Mouse (Mus musculus): ENCODE results near the gene Izumo4. TPM values are rescaled to one million over a fixed set of nuclear protein-coding genes. Genes with fewer than 3 reads are reported as not detected.

The Izumo4 gene
- polyA plus RNA-seq, 2 experiments, result 15.9 to 66.1 TPM

DNA sequence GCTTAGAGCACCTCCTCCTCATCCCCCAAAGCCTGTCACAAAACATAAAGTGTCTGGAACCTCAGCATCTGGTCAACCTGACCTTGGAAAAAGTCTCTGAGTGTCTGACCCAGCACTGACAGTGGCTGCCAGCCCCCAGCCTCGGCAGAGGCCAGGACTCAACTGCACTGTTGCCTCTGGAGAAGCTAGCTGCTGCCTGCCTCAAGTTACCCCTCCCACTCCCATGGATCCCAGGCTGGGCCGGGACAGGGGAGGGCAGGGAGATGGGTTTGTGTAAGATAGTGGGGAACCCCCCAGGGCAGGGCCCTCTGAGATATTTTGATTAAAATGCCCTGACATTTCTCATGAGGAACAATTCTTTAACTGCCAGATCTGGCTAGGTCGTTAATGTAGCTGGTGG is 3.0 kb downstream of the Izumo4 start:
- Histone ChIP-seq H3K36me3 (ENCODE audit: control insufficient read depth, insufficient read depth, low read length) (peaks cover 45% of the 10 kb centered on the region), H3K9ac (ENCODE audit: low read depth, low read length, severe bottlenecking) (no peak overlapping the region), H3K4me3 (replicated peaks; ENCODE audit: low read length) (no peak overlapping the region), H3K9me3 (ENCODE audit: control insufficient read depth, low read length) (no peaks in the 10 kb centered on the region), H3K4me1 (ENCODE audit: control insufficient read depth, insufficient read depth, low read length) (peaks cover 21% of the 10 kb centered on the region), H3K4me2 (replicated peaks; ENCODE audit: low read depth, low read length, severe bottlenecking) (no peak overlapping the region), H3K27ac (replicated peaks; ENCODE audit: low read depth, low read length) (no peak overlapping the region), H3K27me3 (ENCODE audit: control insufficient read depth, insufficient read depth, low read length) (no peaks in the 10 kb centered on the region)
- no peak for ATAC-seq (ENCODE audit: low FRiP score, low read depth)
- DNase-seq (ENCODE audit: low spot score), result no peak
- no peak for TF ChIP-seq POLR2A (IDR thresholded peaks at IDR 0.05; ENCODE audit: borderline replicate concordance, extremely low read depth, insufficient read depth, insufficient read length)
- 48% methylated on average over 3 of the region's 3 CpGs for WGBS

DNA sequence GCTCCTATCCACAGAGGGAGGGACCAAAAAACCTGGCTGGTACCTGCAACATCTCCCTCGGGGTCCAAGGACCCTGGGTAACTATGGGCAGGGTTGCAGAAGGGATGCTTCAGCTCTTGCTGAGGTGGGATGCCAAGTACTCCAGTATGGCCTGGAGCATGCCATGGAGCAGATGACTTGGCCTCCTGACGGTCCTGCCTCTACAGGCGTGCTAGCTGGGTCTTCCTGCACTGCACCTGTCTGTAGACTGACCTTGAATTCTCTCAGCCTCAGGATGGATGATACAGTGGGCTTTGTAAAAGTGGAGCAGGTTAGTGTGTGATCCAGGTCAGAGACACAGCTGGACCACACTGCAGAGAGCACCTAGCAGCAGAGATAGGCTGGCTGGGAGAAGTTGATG is 3.5 kb downstream of the Izumo4 start:
- ATAC-seq (ENCODE audit: low FRiP score, low read depth) (no peak), DNase-seq (ENCODE audit: low spot score) (no peak)
- Histone ChIP-seq H3K9me3 (ENCODE audit: control insufficient read depth, low read length) (no peaks in the 10 kb centered on the region), H3K9ac (ENCODE audit: low read depth, low read length, severe bottlenecking) (no peak overlapping the region), H3K27ac (replicated peaks; ENCODE audit: low read depth, low read length) (no peak overlapping the region), H3K27me3 (ENCODE audit: control insufficient read depth, insufficient read depth, low read length) (no peaks in the 10 kb centered on the region), H3K36me3 (ENCODE audit: control insufficient read depth, insufficient read depth, low read length) (peaks cover 50% of the 10 kb centered on the region), H3K4me1 (ENCODE audit: control insufficient read depth, insufficient read depth, low read length) (peaks cover 19% of the 10 kb centered on the region), H3K4me2 (replicated peaks; ENCODE audit: low read depth, low read length, severe bottlenecking) (no peak overlapping the region), H3K4me3 (replicated peaks; ENCODE audit: low read length) (no peak overlapping the region)
- 60% methylated on average over 3 of the region's 3 CpGs for WGBS
- no peak for TF ChIP-seq POLR2A (IDR thresholded peaks at IDR 0.05; ENCODE audit: borderline replicate concordance, extremely low read depth, insufficient read depth, insufficient read length)

DNA sequence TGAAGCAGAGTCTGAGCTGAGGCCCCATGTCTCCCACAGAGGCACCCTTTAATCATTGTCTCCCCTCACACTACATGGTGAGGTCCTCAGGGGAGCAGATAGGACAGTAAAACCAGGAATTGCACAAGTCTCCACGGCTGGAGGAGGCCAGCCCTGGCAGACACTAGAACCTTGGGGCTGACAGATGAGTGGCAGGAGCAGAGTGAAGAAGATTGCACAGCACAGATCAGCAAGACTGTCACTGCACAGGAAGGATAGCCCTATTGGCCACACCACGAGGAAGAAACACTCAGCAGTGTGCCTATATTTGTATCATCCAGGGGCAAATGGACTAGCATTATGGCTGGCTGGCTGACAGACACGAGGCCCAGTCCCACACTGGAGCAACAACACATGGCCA is 8.8 kb downstream of the Izumo4 start:
- Histone ChIP-seq H3K9me3 (ENCODE audit: control insufficient read depth, low read length) (no peaks in the 10 kb centered on the region), H3K4me2 (replicated peaks; ENCODE audit: low read depth, low read length, severe bottlenecking) (no peak overlapping the region), H3K36me3 (ENCODE audit: control insufficient read depth, insufficient read depth, low read length) (peaks cover 98% of the 10 kb centered on the region), H3K27me3 (ENCODE audit: control insufficient read depth, insufficient read depth, low read length) (no peaks in the 10 kb centered on the region), H3K27ac (replicated peaks; ENCODE audit: low read depth, low read length) (no peak overlapping the region), H3K4me1 (ENCODE audit: control insufficient read depth, insufficient read depth, low read length) (no peaks in the 10 kb centered on the region), H3K9ac (ENCODE audit: low read depth, low read length, severe bottlenecking) (no peak overlapping the region), H3K4me3 (replicated peaks; ENCODE audit: low read length) (no peak overlapping the region)
- 84% methylated on average over 3 of the region's 3 CpGs for WGBS
- TF ChIP-seq POLR2A (IDR thresholded peaks at IDR 0.05; ENCODE audit: borderline replicate concordance, extremely low read depth, insufficient read depth, insufficient read length), result no peak
- ATAC-seq (ENCODE audit: low FRiP score, low read depth) (no peak), DNase-seq (ENCODE audit: low spot score) (no peak)

DNA sequence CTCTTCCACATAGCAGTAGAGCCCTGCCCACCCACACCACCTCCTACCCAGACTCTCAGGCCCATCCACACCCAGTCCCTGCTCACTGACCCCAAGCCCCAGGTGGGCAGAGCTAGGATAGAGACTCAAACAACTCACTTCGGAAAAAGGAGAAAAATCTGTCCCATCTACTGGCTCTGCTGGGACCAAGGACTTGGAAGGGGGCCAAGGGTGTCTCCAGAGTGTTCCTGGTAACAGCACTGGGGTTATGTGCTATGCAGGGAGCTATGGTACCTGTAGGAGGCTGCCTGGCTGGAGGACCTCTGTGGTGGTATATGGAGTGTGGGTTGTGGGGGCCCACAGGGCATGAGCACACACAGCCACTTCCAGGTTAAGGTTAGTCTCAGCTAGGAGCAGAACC is 15.3 kb downstream of the Izumo4 start:
- 81% methylated on average over 1 of the region's 1 CpGs for WGBS
- H3K36me3 ChIP-seq (ENCODE audit: control insufficient read depth, insufficient read depth, low read length), result peaks cover 99% of the 10 kb centered on the region

DNA sequence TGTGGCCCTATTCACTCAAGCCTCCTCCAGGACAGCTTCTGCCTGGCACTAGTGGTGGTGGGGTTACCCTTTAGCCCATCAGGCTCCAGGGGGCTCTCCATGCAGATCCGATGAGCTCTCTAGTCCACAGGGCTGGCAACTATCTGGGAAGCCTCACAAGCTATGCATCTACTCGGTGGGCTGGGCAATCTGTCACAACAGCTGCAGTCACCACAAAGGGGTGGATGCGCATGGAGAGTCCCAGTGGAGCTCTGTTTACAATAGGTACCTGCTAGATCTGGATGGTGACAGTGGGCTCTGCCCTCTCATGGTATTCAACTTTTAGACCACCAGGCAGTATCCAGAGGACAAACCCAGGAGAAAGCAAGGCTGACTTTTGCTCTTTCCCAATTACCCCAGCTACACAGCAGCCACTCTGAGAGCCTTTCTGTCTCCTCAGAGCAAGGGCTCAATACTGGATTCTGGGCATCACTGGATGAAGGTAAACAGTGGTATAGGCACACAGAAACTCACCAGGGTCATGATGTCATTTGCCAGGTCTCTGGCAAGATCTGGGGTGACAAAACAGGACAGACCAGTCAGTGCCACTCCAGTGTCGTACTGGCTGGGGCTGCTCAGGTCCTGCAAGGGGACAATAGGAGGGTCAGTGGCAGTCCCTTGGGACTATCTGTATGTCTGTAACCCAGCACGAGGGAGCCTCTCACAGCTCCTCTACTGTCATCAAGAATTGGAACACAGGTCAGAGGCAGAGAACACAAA is 25.6 kb downstream of the Izumo4 start:
- Histone ChIP-seq H3K36me3 (ENCODE audit: control insufficient read depth, insufficient read depth, low read length) (peaks cover 98% of the 10 kb centered on the region), H3K4me2 (replicated peaks; ENCODE audit: low read depth, low read length, severe bottlenecking) (no peak overlapping the region), H3K27ac (replicated peaks; ENCODE audit: low read depth, low read length) (no peak overlapping the region), H3K27me3 (ENCODE audit: control insufficient read depth, insufficient read depth, low read length) (no peaks in the 10 kb centered on the region), H3K4me1 (ENCODE audit: control insufficient read depth, insufficient read depth, low read length) (no peaks in the 10 kb centered on the region), H3K9me3 (ENCODE audit: control insufficient read depth, low read length) (no peaks in the 10 kb centered on the region), H3K9ac (ENCODE audit: low read depth, low read length, severe bottlenecking) (no peak overlapping the region), H3K4me3 (replicated peaks; ENCODE audit: low read length) (no peak overlapping the region)
- TF ChIP-seq POLR2A (IDR thresholded peaks at IDR 0.05; ENCODE audit: borderline replicate concordance, extremely low read depth, insufficient read depth, insufficient read length), result no peak
- ATAC-seq (ENCODE audit: low FRiP score, low read depth), result no peak
- WGBS, result 82% methylated on average over 5 of the region's 5 CpGs
- DNase-seq (ENCODE audit: low spot score), result no peak

More for the DNA sequence above, 15.3 kb downstream of the Izumo4 start:
- H3K9me3 ChIP-seq (ENCODE audit: control insufficient read depth, low read length), result no peaks in the 10 kb centered on the region
- no peak overlapping the region for H3K9ac ChIP-seq (ENCODE audit: low read depth, low read length, severe bottlenecking)
- no peaks in the 10 kb centered on the region for H3K4me1 ChIP-seq (ENCODE audit: control insufficient read depth, insufficient read depth, low read length)
- DNase-seq (ENCODE audit: low spot score), result no peak
- H3K27me3 ChIP-seq (ENCODE audit: control insufficient read depth, insufficient read depth, low read length), result no peaks in the 10 kb centered on the region
- H3K4me3 ChIP-seq (replicated peaks; ENCODE audit: low read length), result no peak overlapping the region
- no peak overlapping the region for H3K27ac ChIP-seq (replicated peaks; ENCODE audit: low read depth, low read length)
- H3K4me2 ChIP-seq (replicated peaks; ENCODE audit: low read depth, low read length, severe bottlenecking), result no peak overlapping the region
- no peak for ATAC-seq (ENCODE audit: low FRiP score, low read depth)
- no peak for TF ChIP-seq POLR2A (IDR thresholded peaks at IDR 0.05; ENCODE audit: borderline replicate concordance, extremely low read depth, insufficient read depth, insufficient read length)
